Mouse (Mus musculus) olfactory bulb, adult 2 months (tissue): ENCODE measurements around the gene Gnaz.

Source experiments
- CTCF ChIP-seq: fragments of 200-500 bp; IDR thresholded peaks from 2 replicates; pipeline ENCODE4 v1.5.1; 2012; ENCODE audit warnings: low read depth, mild to moderate bottlenecking, low read length, moderate library complexity; ENCODE audit not compliant: insufficient read depth
- POLR2A ChIP-seq: fragments of 200-500 bp; IDR thresholded peaks from 2 replicates; pipeline ENCODE4 v1.6.1; 2012; ENCODE audit warnings: mild to moderate bottlenecking, low read depth, low read length, moderate library complexity; ENCODE audit not compliant: insufficient read depth

DNA sequence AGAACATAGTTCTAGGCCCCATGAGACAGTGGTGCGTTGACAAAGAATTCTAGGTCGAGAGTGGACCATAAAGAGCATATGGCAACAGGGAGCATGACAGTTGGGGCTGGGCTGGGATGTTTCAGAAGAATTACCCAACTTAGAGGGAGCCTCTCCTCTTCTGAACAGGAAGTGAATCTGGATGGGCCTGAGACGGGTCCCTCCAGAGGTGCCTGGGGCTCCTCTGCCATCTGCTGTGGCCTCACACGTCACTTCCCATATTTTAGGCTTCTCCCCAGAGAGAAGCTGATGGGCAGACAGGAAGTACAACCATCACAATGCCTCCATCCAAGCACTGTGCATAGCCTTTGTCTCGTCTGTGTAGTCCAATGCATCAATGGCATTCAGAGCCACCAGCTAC, 88.7 kb downstream of the Gnaz start:
- TF ChIP-seq POLR2A (no peak), CTCF (no peak)
